ENCODE assay signal across 9 mouse cellular contexts in genomic region chr9:113629632-113630031, GRCm38 (mm10).
A peak's percentile ranks its signal among the peaks of the same experiment; 100 is the strongest.
DNase-seq lines count a peak whose midpoint lies in the region; ATAC-seq and TF ChIP-seq lines count a peak whose summit lies in the region.
"Had no signal": no experiment of that assay in that cellular context is flagged by ENCODE, and none has a peak within 500 bp of the region (broad histone marks: within the 10 kb centered on the region; RNA-seq: fewer than 3 reads in every experiment).

No protein-coding gene starts in this region.

- H3K27me3 ChIP-seq in intestine, postnatal 0 days (replicated peaks; ENCODE audit: control insufficient read depth, insufficient read depth, low read length), result no peaks in the 10 kb centered on the region
- no peaks in the 10 kb centered on the region for H3K27me3 ChIP-seq in intestine, embryonic 15.5 days (replicated peaks)
- H3K27me3 ChIP-seq in hindbrain, embryonic 14.5 days (ENCODE audit: control insufficient read depth, insufficient read depth, low read length), result no peaks in the 10 kb centered on the region
- H3K27me3 ChIP-seq: liver, embryonic 15.5 days had no signal

- H3K9ac ChIP-seq in intestine, postnatal 0 days (ENCODE audit: low read depth, low read length), result no peak overlapping the region
- H3K9ac ChIP-seq in intestine, embryonic 15.5 days, result no peak overlapping the region
- no peak overlapping the region for H3K9ac ChIP-seq in hindbrain, embryonic 14.5 days
- H3K9ac ChIP-seq: liver, embryonic 15.5 days had no signal

- H3K4me1 ChIP-seq in intestine, postnatal 0 days (replicated peaks; ENCODE audit: control insufficient read depth, insufficient read depth, low read length), result no peaks in the 10 kb centered on the region
- no peaks in the 10 kb centered on the region for H3K4me1 ChIP-seq in intestine, embryonic 15.5 days (replicated peaks)
- H3K4me1 ChIP-seq in hindbrain, embryonic 14.5 days (replicated peaks; ENCODE audit: control insufficient read depth, insufficient read depth, low read length), result no peaks in the 10 kb centered on the region
- H3K4me1 ChIP-seq: liver, embryonic 15.5 days had no signal

- H3K36me3 ChIP-seq in intestine, postnatal 0 days (ENCODE audit: control insufficient read depth, insufficient read depth), result no peaks in the 10 kb centered on the region
- no peaks in the 10 kb centered on the region for H3K36me3 ChIP-seq in intestine, embryonic 15.5 days
- no peaks in the 10 kb centered on the region for H3K36me3 ChIP-seq in hindbrain, embryonic 14.5 days (replicated peaks; ENCODE audit: control insufficient read depth, insufficient read depth)
- H3K36me3 ChIP-seq: liver, embryonic 15.5 days had no signal

- intact Hi-C loops in left cerebral cortex, postnatal 4 days (cut with DNase I), result loop anchor here (10.0 kb wide), 4 partner anchors 115 to 1395 kb away; partner anchors contain the start of gene Arpp21

- peak; percentile 71 for DNase-seq in R1 (ENCODE audit: low read depth, low spot score)
- peak; percentile 84 for DNase-seq in embryo, embryonic 10.5 days (ENCODE audit: low spot score)
- peak; percentile 84 for DNase-seq in hindbrain, embryonic 14.5 days (ENCODE audit: low spot score)
- DNase-seq in left cerebral cortex, postnatal 4 days, result peak; percentile 65
- peak; percentile 83 for DNase-seq in retina, embryonic 14.5 days (ENCODE audit: low spot score)

- H3K27ac ChIP-seq in intestine, postnatal 0 days (ENCODE audit: low read depth, low read length), result no peak overlapping the region
- no peak overlapping the region for H3K27ac ChIP-seq in intestine, embryonic 15.5 days
- H3K27ac ChIP-seq in hindbrain, embryonic 14.5 days, result no peak overlapping the region
- H3K27ac ChIP-seq: liver, embryonic 15.5 days had no signal

- no peak overlapping the region for H3K4me2 ChIP-seq in intestine, postnatal 0 days (replicated peaks; ENCODE audit: low read depth)
- no peak overlapping the region for H3K4me2 ChIP-seq in intestine, embryonic 15.5 days (replicated peaks)
- H3K4me2 ChIP-seq in hindbrain, embryonic 14.5 days (replicated peaks), result no peak overlapping the region
- H3K4me2 ChIP-seq: liver, embryonic 15.5 days had no signal

- no peak overlapping the region for H3K4me3 ChIP-seq in intestine, postnatal 0 days (ENCODE audit: low read depth, low read length)
- no peak overlapping the region for H3K4me3 ChIP-seq in intestine, embryonic 15.5 days (replicated peaks)
- H3K4me3 ChIP-seq in hindbrain, embryonic 14.5 days (replicated peaks; ENCODE audit: low read length), result no peak overlapping the region
- H3K4me3 ChIP-seq: liver, embryonic 15.5 days had no signal

- ATAC-seq in intestine, postnatal 0 days, result no peak
- no peak for ATAC-seq in intestine, embryonic 15.5 days
- ATAC-seq in hindbrain, embryonic 14.5 days (ENCODE audit: low FRiP score), result peak; percentile 34; the same call in 1 of the 2 replicates
- no peak for ATAC-seq in monocyte, adult 5-6 weeks (replicated peaks; ENCODE audit: insufficient number of reproducible peaks, low FRiP score, low TSS enrichment, poor library complexity, severe bottlenecking)

- no peaks in the 10 kb centered on the region for H3K9me3 ChIP-seq in intestine, postnatal 0 days (ENCODE audit: control insufficient read depth)
- H3K9me3 ChIP-seq in intestine, embryonic 15.5 days, result no peaks in the 10 kb centered on the region
- no peaks in the 10 kb centered on the region for H3K9me3 ChIP-seq in hindbrain, embryonic 14.5 days (ENCODE audit: control insufficient read depth, low read length)
- H3K9me3 ChIP-seq: liver, embryonic 15.5 days had no signal

- peak; percentile 76 for TF ChIP-seq CTCF in intestine, postnatal 0 days (IDR thresholded peaks at IDR 0.05; ENCODE audit: low read depth)

- WGBS in intestine, postnatal 0 days, result 12% methylated on average over 9 of the region's 9 CpGs
- 13% methylated on average over 9 of the region's 9 CpGs for WGBS in intestine, embryonic 15.5 days
- 2% methylated on average over 9 of the region's 9 CpGs for WGBS in hindbrain, embryonic 14.5 days
